Mouse (Mus musculus): ENCODE results near the gene Inpp5d. TPM values are rescaled to one million over a fixed set of nuclear protein-coding genes. Genes with fewer than 3 reads are reported as not detected.
A peak's percentile ranks its signal among the peaks of the same experiment; 100 is the strongest.

Inpp5d gene
- polyA plus RNA-seq, 1 experiment from 2014 or later, result 5.6 TPM

DNA sequence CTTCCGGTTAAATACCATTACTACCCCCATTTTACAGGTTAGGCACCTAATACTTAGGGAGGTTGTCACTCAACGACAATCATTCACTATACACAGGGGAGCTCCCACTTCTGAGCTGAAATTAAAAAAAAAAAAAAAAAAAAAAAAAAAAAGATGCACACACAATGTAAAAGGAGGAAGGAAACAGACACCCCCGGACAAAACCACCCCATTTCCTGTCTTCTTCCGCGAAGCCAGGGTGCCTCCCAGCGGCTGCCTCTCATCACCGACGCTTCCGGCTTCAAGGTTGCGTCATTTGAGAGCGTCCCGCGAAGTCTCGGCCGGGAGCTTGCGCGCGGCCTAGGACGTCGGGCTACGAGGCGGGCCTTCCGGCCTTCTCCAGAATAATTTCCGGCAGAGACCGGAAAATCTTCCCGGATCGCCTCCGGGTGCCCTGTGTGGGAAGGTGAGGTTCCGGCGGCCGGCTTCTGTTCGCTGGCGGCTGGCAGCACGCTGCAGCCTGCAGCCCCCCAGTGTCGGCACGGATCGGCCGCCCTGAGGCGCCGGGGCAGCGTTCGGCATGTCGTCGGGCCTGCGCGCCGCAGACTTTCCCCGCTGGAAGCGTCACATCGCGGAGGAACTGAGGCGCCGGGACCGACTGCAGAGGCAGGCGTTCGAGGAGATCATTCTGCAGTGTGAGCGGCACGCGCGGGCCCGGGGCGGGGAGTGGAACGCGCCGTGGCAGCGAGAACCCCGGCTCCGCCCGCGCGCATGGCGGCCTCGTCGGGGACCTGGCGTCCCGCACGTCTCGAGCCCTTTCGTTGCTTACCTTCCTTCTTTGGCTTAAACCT, 135.7 kb downstream of the Inpp5d start, which contains the start of gene Atg16l1:
Gene Atg16l1, plus strand, starts transcription at position 230 of the 830 bp plus-strand sequence.
- ATAC-seq, result peak; percentile 99
- Histone ChIP-seq H3K4me3 (ENCODE audit: low read depth, low read length) (peak within 1 kb of the TSS; percentile 97), H3K27ac (ENCODE audit: low read length) (peak within 1 kb of the TSS; percentile 90), H3K36me3 (ENCODE audit: control insufficient read depth, insufficient read depth, low read length) (peaks cover 5% of the 10 kb centered on the region; the same call in 1 of the 2 replicates), H3K4me1 (ENCODE audit: control insufficient read depth, insufficient read depth, low read length) (peaks cover 12% of the 10 kb centered on the region), H3K4me2 (ENCODE audit: low read length) (peak within 1 kb of the TSS; percentile 68), H3K9ac (ENCODE audit: low read depth, low read length) (peak within 1 kb of the TSS; percentile 97), H3K9me3 (replicated peaks; ENCODE audit: control insufficient read depth, low read length, poor library complexity, severe bottlenecking) (no peaks in the 10 kb centered on the region), H3K27me3 (ENCODE audit: control insufficient read depth, insufficient read depth, low read depth, low read length) (no peaks in the 10 kb centered on the region)
- WGBS, result under 1% methylated on average over 73 of the region's 79 CpGs

DNA sequence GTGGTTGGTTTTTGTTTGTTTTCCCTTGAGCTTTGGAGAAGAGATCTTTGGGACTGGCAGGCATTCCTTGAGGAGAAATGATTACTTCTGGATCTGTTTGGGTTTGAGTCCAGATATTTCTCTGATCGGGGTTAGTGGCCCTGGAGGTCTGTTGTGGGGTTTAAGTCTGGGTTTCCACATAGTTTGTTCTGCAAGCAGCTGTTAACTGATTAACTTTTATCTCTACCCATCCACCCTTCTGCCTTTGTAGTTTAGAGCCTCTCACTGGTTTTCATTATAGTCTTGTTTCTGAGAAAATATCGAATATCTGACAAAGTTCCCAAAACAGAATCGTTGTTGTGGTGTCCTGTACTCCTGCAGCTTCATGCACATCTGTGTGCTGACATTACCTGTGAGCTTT, 143.7 kb downstream of the Inpp5d start:
- H3K4me3 ChIP-seq (ENCODE audit: low read depth, low read length), result no peak overlapping the region
- no peak overlapping the region for H3K9ac ChIP-seq (ENCODE audit: low read depth, low read length)
- WGBS, result 89% methylated on average over 3 of the region's 3 CpGs
- H3K27me3 ChIP-seq (ENCODE audit: control insufficient read depth, insufficient read depth, low read depth, low read length), result no peaks in the 10 kb centered on the region
- ATAC-seq, result no peak
- no peaks in the 10 kb centered on the region for H3K4me1 ChIP-seq (ENCODE audit: control insufficient read depth, insufficient read depth, low read length)
- no peaks in the 10 kb centered on the region for H3K9me3 ChIP-seq (replicated peaks; ENCODE audit: control insufficient read depth, low read length, poor library complexity, severe bottlenecking)
- no peak overlapping the region for H3K4me2 ChIP-seq (ENCODE audit: low read length)
- H3K27ac ChIP-seq (ENCODE audit: low read length), result no peak overlapping the region
- H3K36me3 ChIP-seq (ENCODE audit: control insufficient read depth, insufficient read depth, low read length), result peaks cover 31% of the 10 kb centered on the region

GRCm38 (mm10) chr1:87765741-87766140, 145.6 kb downstream of the Inpp5d start:
- H3K4me3 ChIP-seq (ENCODE audit: low read depth, low read length), result no peak overlapping the region
- H3K4me1 ChIP-seq (ENCODE audit: control insufficient read depth, insufficient read depth, low read length), result no peaks in the 10 kb centered on the region
- H3K27ac ChIP-seq (ENCODE audit: low read length), result no peak overlapping the region
- no peak for ATAC-seq
- no peak overlapping the region for H3K4me2 ChIP-seq (ENCODE audit: low read length)
- H3K9me3 ChIP-seq (replicated peaks; ENCODE audit: control insufficient read depth, low read length, poor library complexity, severe bottlenecking), result no peaks in the 10 kb centered on the region
- H3K36me3 ChIP-seq (ENCODE audit: control insufficient read depth, insufficient read depth, low read length), result peaks cover 34% of the 10 kb centered on the region
- H3K27me3 ChIP-seq (ENCODE audit: control insufficient read depth, insufficient read depth, low read depth, low read length), result no peaks in the 10 kb centered on the region
- H3K9ac ChIP-seq (ENCODE audit: low read depth, low read length), result no peak overlapping the region
- WGBS, result 100% methylated on average over 2 of the region's 2 CpGs

GRCm38 (mm10) chr1:87766233-87766632, 146.1 kb downstream of the Inpp5d start:
- Histone ChIP-seq H3K36me3 (ENCODE audit: control insufficient read depth, insufficient read depth, low read length) (peaks cover 36% of the 10 kb centered on the region), H3K9me3 (replicated peaks; ENCODE audit: control insufficient read depth, low read length, poor library complexity, severe bottlenecking) (no peaks in the 10 kb centered on the region), H3K9ac (ENCODE audit: low read depth, low read length) (no peak overlapping the region), H3K27me3 (ENCODE audit: control insufficient read depth, insufficient read depth, low read depth, low read length) (no peaks in the 10 kb centered on the region), H3K4me1 (ENCODE audit: control insufficient read depth, insufficient read depth, low read length) (no peaks in the 10 kb centered on the region), H3K4me3 (ENCODE audit: low read depth, low read length) (no peak overlapping the region), H3K4me2 (ENCODE audit: low read length) (no peak overlapping the region), H3K27ac (ENCODE audit: low read length) (no peak overlapping the region)
- no peak for ATAC-seq
- WGBS, result 96% methylated on average over 3 of the region's 3 CpGs

DNA sequence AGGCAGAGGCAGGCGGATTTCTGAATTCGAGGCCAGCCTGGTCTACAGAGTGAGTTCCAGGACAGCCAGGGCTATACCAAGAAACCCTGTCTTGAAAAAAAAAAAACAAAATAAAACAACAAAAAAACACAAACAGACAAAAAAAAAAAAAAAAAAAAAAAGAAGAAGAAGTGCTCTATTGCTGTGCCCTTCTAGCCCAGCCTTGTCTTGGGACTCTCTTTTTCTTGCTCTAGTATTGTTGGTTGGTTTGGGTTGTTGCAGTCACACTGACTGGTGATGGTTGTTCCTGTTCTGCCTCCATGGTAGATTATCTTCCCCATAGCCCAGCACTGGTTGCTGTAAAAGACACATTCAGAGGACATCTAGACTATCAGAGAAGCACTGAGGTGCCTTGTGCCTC, 149.2 kb downstream of the Inpp5d start:
- WGBS, result 100% methylated on average over 2 of the region's 2 CpGs
- Histone ChIP-seq H3K4me2 (ENCODE audit: low read length) (no peak overlapping the region), H3K27me3 (ENCODE audit: control insufficient read depth, insufficient read depth, low read depth, low read length) (no peaks in the 10 kb centered on the region), H3K4me3 (ENCODE audit: low read depth, low read length) (no peak overlapping the region), H3K36me3 (ENCODE audit: control insufficient read depth, insufficient read depth, low read length) (peaks cover 48% of the 10 kb centered on the region), H3K27ac (ENCODE audit: low read length) (no peak overlapping the region), H3K9me3 (replicated peaks; ENCODE audit: control insufficient read depth, low read length, poor library complexity, severe bottlenecking) (no peaks in the 10 kb centered on the region), H3K9ac (ENCODE audit: low read depth, low read length) (no peak overlapping the region), H3K4me1 (ENCODE audit: control insufficient read depth, insufficient read depth, low read length) (no peaks in the 10 kb centered on the region)
- no peak for ATAC-seq

Other genes with a start within 250 kb of the Inpp5d start
- gene Kcnj13, start 225.6 kb upstream of the Inpp5d start, polyA plus RNA-seq (2015; fragmentation: Nextera tagmentation; extraction: Ambion mirVana), result 7.0 and 8.0 TPM in 2 replicates
- 0.51 and 1.0 TPM in 2 replicates for gene Snorc, start 150.0 kb upstream of the Inpp5d start, polyA plus RNA-seq (2015; fragmentation: Nextera tagmentation; extraction: Ambion mirVana)
- 0.47 and 0.90 TPM in 2 replicates for gene Neu2, start 110.4 kb upstream of the Inpp5d start, polyA plus RNA-seq (2015; fragmentation: Nextera tagmentation; extraction: Ambion mirVana)
- gene Ngef, start 46.4 kb upstream of the Inpp5d start, polyA plus RNA-seq (2015; fragmentation: Nextera tagmentation; extraction: Ambion mirVana), result 23.1 and 31.8 TPM in 2 replicates
- gene Atg16l1, start 135.6 kb downstream of the Inpp5d start, polyA plus RNA-seq (2015; fragmentation: Nextera tagmentation; extraction: Ambion mirVana), result 79.9 and 88.5 TPM in 2 replicates
- gene Sag, start 183.4 kb downstream of the Inpp5d start, polyA plus RNA-seq (2015; fragmentation: Nextera tagmentation; extraction: Ambion mirVana), result 1.7 and 1.9 TPM in 2 replicates
- gene Dgkd, start 233.0 kb downstream of the Inpp5d start, polyA plus RNA-seq (2015; fragmentation: Nextera tagmentation; extraction: Ambion mirVana), result 43.7 and 49.0 TPM in 2 replicates